Mouse (Mus musculus) lung, postnatal 4 days (tissue): ENCODE measurements around the gene Acot3.
A peak's percentile ranks its signal among the peaks of the same experiment; 100 is the strongest.
"Not testable (repeated sequence)": the region's sequence is repeated elsewhere in the genome, so short reads cannot be mapped to it uniquely, and the experiment has no call there.

ENCODE experiments used
- DNase-seq, 2 experiments: peaks; one replicate each; pipeline ENCODE4 v3.0.0; 2021

Gene Acot3

DNA sequence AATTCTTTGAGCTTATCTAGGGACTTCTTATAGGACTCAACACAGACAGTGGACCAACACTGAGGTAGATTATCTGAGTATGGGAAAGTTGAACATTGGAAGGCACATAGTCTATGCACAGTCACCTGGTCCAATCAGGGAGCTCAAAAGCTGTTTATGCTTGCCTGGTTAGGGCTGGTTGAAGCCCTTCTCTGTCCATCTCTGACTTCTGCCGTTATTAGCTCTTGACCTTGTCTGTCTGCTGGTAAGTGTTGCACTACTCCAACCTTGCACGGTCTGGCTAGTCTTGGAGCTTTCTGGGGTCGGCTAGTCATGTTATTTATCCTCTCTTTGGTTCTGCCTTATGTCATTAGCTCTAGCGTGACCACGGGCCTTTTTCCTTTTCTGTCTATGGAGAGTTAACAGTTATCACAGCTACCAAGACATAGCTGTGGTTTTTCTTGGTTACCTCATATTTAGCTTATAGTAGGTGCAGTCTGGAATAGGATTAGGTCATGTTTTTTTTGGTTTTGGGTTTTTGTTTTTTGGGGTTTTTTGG, at the start of gene Acot3:
Acot3 (plus strand) TSS at position 208 of the 538 bp plus-strand sequence.
- no peak for DNase-seq

DNA sequence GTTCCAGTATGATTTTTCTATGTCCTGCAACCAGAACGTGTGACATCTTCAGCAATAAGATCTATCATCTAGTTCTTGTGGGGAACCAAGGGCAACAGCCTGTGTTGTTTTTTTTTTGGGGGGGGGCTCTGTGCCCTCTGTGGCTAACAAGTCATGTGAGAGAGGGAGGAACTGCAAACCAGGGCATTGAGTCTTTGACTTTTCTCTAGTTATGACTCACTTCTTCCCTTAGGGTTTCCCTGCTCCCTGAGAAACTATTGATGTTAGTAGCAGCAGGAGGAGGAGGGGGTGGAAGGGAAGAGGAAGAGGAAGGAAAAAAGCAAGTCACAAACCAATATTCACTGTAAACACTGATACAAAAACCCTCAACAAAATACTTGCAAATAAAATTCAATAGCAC, 48.1 kb upstream of the Acot3 start:
- no peak for DNase-seq

- peak; percentile 18 to 42 for DNase-seq
Measured at GRCm38 (mm10) chr12:84008251-84008650, 43.7 kb upstream of the Acot3 start.

DNA sequence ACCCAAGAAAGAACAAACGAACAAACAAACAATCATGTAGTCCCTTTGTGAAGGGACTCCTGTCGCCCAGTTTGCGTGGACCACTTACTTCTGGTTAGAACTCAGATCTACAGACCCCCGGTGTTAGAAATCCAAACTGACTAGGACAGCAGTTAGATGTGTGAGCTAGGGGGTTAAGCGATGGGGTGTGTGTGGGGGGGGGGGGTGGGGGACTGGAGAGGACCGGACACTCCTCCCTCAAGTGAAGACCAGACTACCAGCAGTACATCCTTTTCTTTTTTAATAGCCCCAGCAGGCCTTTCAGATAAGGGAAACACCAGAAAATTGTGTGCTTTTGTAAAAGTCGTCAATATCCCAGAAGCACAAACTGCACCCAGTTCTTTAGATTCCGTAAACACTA, 43.2 kb upstream of the Acot3 start:
- DNase-seq: no peak

- DNase-seq: peak; percentile 78 to 91
Measured at GRCm38 (mm10) chr12:84009171-84009965, 42.6 kb upstream of the Acot3 start, which contains the start of gene Acot1. Gene Acot1, plus strand, starts transcription at chr12:84009490.

DNA sequence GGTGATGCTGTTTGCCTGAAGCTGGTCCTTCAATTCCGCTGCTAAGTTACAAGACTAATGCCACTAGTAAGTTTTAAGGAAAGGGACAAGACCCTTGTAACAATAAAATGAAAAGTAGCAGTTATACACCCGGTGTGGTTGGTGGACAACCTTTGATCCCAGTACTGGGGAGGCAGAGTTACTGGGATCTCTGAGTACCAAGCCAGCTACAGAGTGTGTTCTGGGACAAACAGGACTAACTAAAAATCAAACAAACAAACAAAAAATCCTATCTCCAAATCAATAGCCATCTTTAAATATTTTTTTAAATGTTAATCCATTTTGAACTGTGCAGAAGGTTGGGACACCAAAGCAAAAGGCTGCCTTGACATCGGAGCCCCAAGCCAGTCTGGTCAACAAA, 41.7 kb upstream of the Acot3 start:
- no peak for DNase-seq

DNA sequence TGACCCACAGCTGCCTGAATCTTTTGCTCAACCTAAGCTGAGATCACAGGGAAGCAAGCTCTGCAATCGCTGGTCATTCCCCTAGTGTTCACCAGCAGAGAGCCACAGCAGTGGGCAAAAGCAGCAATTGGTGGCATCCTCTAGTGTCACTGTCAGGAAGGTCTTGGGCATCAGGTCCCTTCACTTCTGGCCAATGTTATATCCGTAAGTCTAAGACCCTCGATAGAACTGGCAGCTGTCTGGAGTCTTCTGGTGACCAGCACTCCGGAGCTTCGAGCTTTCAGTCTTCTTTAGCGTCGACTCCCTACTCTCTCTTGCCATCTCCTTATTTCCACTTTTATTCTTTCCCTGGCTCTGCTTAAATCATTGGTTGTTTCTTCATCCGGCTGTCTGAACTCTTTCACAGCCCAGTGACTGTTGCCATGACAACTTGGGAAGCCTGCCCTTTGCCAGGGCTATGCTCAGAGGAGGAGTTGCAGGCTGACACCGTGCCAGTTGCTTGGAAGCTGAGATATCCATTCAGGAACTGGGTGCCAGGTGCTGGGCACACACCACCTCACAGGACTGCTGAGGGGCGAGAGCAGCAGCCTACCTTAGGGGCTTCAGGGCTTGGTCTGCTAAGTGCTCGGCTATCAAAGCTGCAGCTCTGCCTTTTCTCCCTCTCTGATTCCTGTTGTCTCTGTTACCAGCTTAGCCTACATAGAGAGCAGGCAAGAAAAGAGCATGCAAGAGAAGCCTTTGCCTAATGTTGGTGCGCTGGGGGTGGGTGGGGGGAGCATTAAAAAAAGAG, 40.5 kb upstream of the Acot3 start:
- DNase-seq: peak; percentile 77 to 86

GRCm38 (mm10) chr12:84013130-84013529, 38.8 kb upstream of the Acot3 start:
- peak in 1 of 2 experiments; percentile 23 for DNase-seq

DNA sequence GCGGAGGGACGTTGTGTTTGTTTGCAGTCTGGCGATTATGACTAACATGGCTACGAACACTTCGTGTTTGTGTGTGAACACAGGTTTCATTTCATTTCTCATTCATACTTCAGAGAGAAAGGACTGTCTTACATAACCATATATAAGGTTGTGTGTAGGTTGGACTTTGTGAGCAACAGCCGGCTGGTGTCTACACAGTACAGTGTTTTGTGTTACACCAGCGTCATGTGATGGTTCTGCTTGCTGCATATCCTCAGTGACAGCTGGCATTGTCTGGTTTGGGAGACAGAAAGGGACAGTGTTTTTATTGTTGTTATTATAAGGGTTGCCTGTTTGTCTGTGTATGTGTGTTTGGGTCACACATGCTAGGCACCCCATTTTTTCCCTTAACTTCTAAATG, 38.2 kb upstream of the Acot3 start:
- DNase-seq: no peak

DNA sequence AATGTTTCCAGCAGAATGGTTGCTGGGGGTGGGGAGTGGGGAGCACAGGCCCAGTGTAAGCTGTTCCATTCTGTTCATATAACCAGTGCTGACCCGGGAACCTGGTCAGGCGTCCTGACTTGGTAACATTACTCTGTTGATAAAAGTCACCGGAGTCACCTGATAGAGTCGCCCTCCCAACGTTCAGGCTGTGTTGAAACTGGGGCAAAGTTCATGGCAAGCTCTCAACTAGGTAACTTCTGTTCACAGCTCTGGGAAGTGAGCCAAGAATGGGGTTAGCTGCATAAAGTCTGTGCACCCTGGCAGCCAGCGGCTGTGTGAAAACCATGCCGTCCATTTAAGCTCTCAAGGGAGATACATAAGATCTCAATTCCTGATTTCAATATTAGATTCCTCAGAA, 31.4 kb upstream of the Acot3 start:
- DNase-seq: peak; percentile 73 to 79

DNA sequence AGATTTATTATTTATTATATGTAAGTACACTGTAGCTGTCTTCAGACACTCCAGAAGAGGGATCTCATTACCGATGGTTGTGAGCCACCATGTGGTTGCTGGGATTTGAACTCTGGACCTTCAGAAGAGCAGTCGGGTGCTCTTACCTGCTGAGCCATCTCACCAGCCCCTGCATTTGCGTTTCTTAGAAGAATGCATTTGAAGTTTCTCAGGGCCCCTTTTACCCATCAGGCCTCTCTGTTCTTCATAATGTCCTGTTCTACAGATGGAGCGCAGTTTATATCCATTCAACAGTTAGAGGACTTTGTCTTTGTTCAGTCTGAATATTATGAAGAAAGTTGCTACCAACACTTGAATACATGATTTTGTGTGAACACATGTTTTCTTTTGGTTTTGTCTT, 29.7 kb upstream of the Acot3 start:
- DNase-seq: not testable (repeated sequence)

DNA sequence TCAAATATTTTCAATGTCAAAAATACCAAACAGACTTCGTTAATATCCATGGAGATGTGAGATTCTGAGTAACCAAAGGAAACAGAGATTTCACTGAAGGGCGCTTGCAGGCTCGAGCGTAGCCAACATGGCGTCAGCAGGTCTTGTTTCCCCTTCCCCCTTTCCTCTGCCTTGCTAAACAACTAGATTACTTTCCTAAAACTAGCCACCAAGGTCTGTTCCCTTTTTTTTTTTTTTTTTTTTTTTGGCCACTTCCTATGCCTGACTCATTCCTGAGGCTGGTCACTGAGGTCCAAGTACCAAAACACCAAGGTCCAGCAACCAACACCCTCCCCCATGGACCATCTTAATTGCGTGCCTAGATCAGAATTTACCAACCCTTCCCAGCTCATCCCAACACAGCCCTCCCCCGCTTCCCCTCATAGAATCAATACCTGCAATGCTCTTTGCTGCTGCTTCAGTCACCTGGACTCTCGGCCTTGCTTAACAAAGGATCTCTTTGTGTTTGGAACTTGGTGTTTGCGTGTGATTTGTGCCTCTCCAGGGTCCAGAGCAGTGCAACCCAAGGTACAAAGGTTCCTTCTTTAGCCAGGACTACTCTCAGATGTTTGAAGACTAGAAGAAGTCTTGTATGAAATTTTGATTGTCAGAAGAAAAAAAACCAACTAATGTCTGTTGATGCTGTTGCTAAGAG, 28.7 kb upstream of the Acot3 start:
- DNase-seq: no peak

DNA sequence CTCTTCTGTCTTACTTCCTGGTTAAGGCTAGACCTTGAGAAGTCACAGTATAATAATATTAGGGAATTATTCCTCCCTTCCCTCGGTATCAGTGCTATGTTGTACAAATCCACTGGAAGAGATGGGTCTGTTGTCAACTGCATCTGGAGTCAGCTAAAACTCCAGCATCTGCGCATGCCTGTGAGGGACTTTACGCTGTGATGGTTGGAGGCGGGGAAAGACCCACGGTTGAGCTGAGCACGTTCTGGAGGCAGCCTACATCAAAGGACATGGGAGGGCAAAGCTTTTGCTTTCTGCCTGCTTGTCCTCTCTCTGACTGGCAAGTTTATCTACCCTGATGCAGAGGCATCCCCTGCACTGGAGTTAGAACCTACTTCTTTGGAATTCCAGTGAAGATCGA, 26.1 kb upstream of the Acot3 start:
- DNase-seq: no peak

DNA sequence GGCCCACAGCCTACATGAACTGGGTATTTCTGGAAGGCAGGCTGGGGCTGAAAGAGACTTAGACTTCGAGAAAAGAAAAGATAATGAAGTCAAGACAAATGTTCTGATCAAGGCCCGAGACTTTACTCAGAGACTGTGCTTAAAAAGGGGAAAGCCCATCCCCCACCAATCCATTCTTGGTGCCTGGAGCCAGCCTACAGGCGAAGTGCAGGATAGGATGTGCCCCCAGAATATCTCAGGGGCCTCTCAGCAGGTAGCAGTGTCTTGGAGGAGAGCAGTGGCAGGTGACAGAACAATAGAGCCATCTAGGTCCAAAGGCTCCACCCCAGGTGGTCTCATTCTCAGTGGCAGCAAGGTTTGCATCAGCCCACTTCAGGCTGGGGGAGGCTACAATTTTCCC, 23.6 kb upstream of the Acot3 start:
- DNase-seq: not testable (repeated sequence)

- not testable (repeated sequence) for DNase-seq
Measured at GRCm38 (mm10) chr12:84029043-84029442, 22.9 kb upstream of the Acot3 start.

DNA sequence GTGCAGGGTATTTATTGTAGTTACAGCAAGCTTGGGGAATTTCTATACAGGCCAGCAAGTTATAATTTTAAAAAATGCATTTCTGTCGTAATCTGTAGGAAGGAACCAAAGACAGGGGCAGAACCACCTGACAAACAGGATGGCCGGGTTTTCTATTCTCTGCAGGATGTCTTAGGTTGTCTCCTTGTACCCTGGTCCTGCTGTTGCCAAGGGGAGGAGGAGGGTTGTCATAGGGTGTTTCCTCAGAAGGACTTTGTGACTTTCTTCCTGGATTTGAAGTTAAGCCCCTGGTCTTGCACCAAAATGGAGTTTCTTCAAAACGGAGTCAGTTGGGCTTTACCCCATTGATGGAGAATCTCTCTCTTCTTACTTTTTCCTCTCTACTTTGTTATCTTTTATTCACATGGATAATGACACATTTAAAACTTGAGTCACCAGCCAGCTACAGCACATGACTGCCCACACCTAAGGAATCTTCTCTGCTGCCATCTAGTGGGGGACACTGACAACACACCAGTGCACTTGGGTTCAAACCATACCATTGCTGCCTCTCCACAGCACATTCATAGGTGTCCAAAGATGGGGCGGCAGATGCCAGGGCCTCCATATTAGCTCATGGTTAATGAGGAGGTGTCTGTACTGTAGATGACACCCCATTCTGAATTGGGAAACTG, 21.1 kb upstream of the Acot3 start:
- DNase-seq: peak; percentile 57 to 83

DNA sequence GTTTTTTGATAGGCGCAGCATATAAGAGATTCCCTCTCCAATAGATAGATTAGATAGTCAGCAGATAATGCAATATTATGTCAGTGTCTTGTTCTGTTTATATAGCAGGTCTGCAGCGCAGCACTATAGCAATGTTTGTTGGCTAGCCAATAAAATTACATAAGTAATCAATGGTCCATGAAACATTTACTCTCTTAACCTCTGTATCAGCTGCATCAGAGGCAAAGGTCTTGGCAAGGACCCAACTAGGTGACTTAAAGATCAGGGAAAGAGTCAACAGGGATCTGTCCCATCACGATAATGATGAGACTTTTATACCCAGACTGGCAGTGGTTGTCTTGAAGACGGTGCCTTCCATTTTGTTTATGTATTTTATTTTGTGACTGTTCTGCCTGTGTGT, 19.1 kb upstream of the Acot3 start:
- DNase-seq: no peak

DNA sequence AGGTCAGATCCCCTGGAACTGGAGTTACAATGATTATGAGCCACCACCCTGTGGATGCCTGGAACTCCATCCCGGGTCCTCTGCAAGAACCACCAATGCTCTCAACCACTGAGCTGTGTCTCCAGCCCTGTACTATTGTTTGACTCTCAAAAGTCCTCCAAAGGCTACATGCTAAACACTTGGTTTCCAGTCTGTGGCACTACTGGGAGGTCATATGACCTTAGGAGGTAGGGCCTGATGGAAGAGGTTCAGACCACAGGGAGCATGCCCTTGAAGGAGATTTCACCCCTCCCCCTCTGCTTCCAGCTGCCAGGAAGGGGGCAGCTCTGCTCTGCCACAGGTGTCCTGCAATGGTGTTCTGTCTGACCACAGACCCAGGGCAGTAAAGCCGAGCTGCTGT, 18.6 kb upstream of the Acot3 start:
- not testable (repeated sequence) for DNase-seq

- no peak for DNase-seq
Measured at GRCm38 (mm10) chr12:84034108-84034507, 17.8 kb upstream of the Acot3 start.

DNA sequence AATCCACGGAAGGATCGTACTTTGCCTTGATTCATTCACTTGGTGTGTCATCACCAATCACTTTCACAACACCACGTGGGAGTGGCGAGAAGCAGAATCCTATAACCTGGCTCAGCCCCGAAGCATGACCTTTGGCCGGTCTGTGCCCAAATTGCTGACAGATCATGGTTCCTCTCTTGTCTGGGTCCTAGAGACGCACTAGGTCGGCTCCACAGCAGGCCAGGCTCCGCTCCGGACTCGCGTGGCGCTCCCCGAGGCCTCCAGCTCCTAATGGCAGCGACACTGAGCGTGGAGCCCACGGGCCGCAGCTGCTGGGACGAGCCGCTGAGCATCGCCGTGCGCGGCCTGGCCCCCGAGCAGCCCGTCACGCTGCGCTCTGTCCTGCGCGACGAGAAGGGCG, 13.7 kb upstream of the Acot3 start, which contains the start of gene Acot4:
Acot4 (plus strand) TSS at position 139 of the 400 bp plus-strand sequence.
- peak in 1 of 2 experiments; percentile 42 for DNase-seq

GRCm38 (mm10) chr12:84038691-84039111, 13.2 kb upstream of the Acot3 start, which contains the start of gene Gm49366:
Gene Gm49366, plus strand, starts transcription at chr12:84038935.
- DNase-seq: peak; percentile 52 to 67

- DNase-seq: no peak
Measured at GRCm38 (mm10) chr12:84042248-84042647, 9.7 kb upstream of the Acot3 start.
